Mouse (Mus musculus): Measurements from ENCODE around the gene Nkx2-9. TPM values are rescaled to one million over a fixed set of nuclear protein-coding genes. Genes with fewer than 3 reads are reported as not detected.

The Nkx2-9 gene
- polyA plus RNA-seq (2012; rRNA removed) = 0.23 TPM in 1 of 2 replicates, not detected in the other

GRCm38 (mm10) chr12:56612761-56613437, at the start of gene Nkx2-9:
Gene Nkx2-9, minus strand, starts transcription at chr12:56613284.

Other genes starting within 250 kb of the Nkx2-9 start
- 0.05 TPM in 1 of 2 replicates, not detected in the other for gene Nkx2-1, start 76.4 kb downstream of the Nkx2-9 start, polyA plus RNA-seq (2012; rRNA removed)
- gene Pax9, start 78.5 kb upstream of the Nkx2-9 start, polyA plus RNA-seq (2012; rRNA removed) = 0.16 TPM in 1 of 2 replicates, not detected in the other